Mouse (Mus musculus): ENCODE data around the gene Agpat2.

Agpat2 gene

GRCm38 (mm10) chr2:26626081-26626480, 21.9 kb upstream of the Agpat2 start:
- DNase-seq (ENCODE audit: low spot score in 2 of 2) = no peak

DNA sequence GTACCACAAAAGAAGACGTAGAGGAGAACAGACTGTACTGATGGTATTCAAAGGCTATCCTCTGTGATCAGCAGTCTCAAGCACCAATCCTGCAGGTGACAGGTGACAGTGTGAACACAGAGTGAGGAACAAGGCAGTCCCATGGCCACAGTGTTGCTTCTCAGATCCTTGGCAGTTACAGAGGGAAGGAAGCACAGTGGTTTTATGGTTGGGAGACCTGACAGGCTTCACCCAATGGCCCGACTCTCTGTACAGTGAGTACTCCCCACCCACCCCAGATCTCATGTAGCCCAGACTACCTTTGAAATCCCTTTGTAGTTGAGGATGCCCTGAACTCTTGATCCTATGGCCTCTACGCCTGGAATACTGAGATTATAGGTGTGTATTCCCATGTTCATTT, 21.2 kb upstream of the Agpat2 start:
- no peak for DNase-seq (ENCODE audit: low spot score in 2 of 2)

GRCm38 (mm10) chr2:26622984-26623383, 18.8 kb upstream of the Agpat2 start:
- DNase-seq (ENCODE audit: low spot score in 2 of 2) = no peak

DNA sequence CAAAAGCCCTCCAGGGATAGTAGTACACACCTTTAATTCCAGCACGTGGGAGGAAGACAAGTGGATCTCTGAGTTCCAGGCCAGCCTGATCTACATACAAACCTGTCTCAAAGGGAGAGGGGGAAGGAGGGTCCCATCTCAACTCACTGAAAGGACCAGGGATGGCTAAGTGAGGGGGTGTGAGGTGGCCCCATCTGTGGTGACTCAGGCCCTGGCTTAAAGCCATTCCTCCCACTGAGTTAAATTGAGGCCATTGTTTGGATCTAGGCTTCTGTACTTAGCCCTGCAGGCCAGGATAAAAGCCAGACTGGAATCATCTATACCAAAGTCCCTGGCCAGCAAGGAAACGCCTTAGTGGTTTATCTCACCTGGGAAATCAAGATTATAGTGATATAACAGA, 17.0 kb upstream of the Agpat2 start:
- no peak for DNase-seq (ENCODE audit: low spot score in 2 of 2)

DNA sequence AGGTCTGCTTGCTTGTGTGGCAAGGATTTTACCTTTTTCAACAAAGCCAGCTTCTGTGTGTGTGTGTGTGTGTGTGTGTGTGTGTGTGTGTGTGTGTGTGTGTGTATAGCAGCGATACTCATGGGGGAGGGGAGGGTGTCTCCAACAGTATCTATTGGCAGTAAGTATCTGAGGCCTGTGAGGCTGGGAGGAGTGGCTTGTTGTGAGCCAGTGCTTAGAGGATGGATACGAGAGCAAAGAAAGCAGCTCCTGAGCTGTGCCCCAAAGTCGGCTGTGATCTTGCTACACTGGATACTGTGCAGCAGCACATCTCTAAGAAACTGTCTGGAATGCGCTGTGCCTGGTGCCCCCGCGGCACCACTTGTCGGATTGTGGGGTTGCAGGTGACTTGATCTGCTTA, 13.7 kb upstream of the Agpat2 start:
- no peak for DNase-seq (ENCODE audit: low spot score in 2 of 2)

- DNase-seq (ENCODE audit: low spot score in 2 of 2) = no peak
Observed at GRCm38 (mm10) chr2:26617331-26617730, 13.1 kb upstream of the Agpat2 start.

GRCm38 (mm10) chr2:26615459-26616124, 11.4 kb upstream of the Agpat2 start:
- DNase-seq (ENCODE audit: low spot score in 2 of 2) = no peak

- no peak for DNase-seq (ENCODE audit: low spot score in 2 of 2)
Observed at GRCm38 (mm10) chr2:26614903-26615302, 10.7 kb upstream of the Agpat2 start.

DNA sequence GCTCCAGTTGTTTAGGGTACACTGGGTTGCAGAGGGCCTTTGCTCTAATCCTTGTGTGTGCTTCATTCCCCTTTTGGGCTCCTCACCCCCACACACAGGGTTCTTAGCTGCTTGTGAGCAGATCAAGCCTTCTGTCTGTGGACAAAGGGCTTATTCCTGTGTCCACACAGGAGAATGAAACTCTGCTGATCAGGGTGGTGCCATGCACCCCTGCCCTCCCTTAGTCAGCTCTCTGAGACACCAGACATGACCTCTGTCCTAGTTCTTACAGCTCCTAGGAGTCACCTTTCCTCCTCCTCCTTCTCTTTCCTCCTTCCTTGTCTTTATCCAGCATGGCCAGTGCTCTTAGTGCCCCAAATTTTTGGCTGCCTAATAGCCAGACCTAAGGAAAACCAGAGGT, 7.7 kb upstream of the Agpat2 start:
- DNase-seq (ENCODE audit: low spot score in 2 of 2) = no peak

GRCm38 (mm10) chr2:26611054-26611453, 6.8 kb upstream of the Agpat2 start:
- DNase-seq (ENCODE audit: low spot score in 2 of 2) = no peak

GRCm38 (mm10) chr2:26610526-26610925, 6.3 kb upstream of the Agpat2 start:
- DNase-seq (ENCODE audit: low spot score in 2 of 2) = no peak

- DNase-seq (ENCODE audit: low spot score in 2 of 2) = no peak
Observed at GRCm38 (mm10) chr2:26609261-26609661, 5.0 kb upstream of the Agpat2 start.

DNA sequence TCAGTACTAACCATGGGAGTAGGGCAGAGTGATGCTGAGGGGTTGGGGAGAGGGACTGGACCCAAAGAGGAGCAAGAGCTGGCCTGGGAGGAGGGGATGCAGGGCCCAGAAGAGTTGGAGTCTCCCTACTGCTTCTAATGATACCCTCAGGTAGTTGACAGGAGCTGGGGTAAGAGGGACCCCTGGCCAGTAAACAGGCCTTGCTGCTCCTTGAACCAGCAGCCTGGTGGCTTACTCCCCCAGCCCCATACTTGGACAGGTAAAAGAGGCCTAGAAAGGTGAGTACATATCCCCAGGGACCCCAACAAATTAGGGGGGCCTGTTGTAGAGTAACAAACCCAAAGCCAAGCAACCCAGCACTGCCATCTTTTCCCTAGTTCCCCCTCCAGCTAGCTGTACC, 4.6 kb upstream of the Agpat2 start:
- no peak for DNase-seq (ENCODE audit: low spot score in 2 of 2)

DNA sequence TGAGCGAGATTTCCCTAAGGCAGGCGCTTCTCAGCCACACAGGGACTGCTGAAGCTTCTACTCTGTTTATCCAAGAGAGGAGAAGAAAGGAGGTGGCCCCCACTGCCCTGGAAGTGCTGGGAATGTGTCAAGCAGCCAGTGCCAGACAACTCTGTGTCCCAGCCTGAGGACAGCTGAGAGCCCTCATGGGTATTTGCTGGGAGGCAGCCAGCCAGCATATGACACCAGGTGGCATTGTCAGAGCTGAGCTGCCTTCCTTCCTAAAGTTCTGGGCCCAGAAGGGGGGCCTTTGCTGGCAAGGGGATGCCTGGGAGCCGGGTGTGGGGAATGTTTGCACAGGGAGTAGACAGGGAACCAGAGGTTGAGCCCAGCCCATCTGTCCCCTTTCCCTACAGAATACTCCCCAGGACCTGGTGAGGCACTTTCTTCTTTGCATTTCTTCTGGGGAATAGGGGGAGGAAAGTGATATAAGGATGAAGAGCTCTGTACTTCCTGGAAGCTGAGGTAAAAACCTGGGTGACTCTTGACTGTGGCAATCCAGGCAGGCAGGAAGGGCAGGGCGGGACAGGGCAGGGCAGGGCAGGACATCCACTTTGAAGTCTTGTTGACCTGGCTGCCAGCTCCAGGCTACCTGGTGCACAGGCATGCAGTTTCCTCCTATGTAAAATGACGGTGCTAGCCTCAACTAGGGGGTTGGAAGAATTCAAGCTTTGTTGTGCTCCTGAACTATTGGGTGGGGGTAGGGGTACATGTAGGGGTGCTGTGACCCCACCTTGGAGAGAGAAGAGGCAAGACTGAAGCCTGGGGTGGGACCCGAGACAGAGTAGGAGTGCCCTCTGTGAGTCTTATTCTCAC, 3.1 kb upstream of the Agpat2 start:
- DNase-seq (ENCODE audit: low spot score in 2 of 2) = no peak

DNA sequence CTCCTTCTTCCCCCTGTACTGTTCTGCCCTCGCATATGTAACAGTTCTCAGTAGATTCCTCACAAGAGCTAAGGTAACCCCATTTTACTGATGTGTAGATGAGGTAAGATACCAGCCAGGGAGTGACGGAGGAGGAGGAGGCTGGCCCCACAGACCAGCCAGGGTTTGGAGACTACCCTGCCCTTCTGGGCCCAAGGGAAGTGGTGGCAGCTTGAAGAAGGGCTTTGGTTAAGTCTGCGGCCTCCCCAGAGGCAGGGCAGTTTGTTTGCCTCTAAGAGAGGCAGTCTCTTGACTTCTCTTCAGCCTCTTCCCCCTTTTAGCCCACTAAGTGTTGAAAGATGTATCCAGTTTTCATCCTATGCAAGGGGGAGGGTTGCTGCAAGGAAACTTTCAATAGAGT, 2.4 kb upstream of the Agpat2 start:
- no peak for DNase-seq (ENCODE audit: low spot score in 2 of 2)

GRCm38 (mm10) chr2:26605331-26605730, 1.1 kb upstream of the Agpat2 start:
- DNase-seq (ENCODE audit: low spot score in 2 of 2) = no peak

GRCm38 (mm10) chr2:26603159-26603558, 1.1 kb downstream of the Agpat2 start:
- DNase-seq (ENCODE audit: low spot score in 2 of 2) = no peak

DNA sequence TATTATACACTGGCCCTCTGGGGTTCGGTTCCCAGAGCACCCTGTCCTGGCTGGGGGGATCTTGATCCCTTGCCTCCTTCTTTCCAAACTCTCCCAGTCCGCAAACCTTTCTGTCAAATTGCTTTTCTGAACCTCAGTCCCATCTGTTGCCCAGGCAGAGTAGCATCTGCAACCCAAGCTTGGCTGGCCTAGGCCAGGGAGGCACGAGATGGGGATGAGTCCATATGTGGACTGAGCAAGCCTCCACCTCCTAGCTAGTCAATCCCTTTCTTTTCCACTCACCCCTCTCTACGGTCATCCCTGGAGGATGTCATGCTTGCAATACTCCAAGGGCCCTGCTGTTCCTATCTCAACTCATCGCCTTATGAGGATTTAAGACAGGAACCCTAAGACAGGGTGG, 1.6 kb downstream of the Agpat2 start:
- DNase-seq (ENCODE audit: low spot score in 2 of 2) = no peak

- DNase-seq (ENCODE audit: low spot score in 2 of 2) = no peak
Observed at GRCm38 (mm10) chr2:26601595-26601994, 2.6 kb downstream of the Agpat2 start.

- DNase-seq (ENCODE audit: low spot score in 2 of 2) = no peak
Observed at GRCm38 (mm10) chr2:26600664-26601063, 3.6 kb downstream of the Agpat2 start.

- no peak for DNase-seq (ENCODE audit: low spot score in 2 of 2)
Observed at GRCm38 (mm10) chr2:26599965-26600364, 4.3 kb downstream of the Agpat2 start.

DNA sequence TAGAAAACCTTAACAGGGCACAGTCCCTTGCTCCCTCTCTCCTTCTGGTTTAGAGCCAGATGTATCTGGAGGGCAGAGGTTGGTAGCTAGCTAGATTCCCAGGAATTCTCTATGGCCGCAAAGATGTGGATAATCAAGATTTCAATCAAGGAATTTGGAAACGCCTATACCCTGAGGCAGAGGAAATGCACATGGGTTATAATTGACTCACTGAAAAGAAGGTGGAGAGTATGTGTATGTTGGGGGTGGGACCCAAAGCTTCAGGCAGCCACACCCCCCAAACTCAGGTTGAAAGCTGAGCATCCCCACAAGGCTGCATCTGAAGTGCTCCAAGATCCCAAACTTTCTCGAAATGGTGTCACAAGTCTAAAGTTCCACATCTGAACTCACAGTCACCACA, 5.8 kb downstream of the Agpat2 start:
- DNase-seq (ENCODE audit: low spot score in 2 of 2) = no peak

- no peak for DNase-seq (ENCODE audit: low spot score in 2 of 2)
Observed at GRCm38 (mm10) chr2:26597810-26598209, 6.4 kb downstream of the Agpat2 start.

Data from urinary bladder, adult 18-20 months (tissue).